Mouse (Mus musculus): ENCODE measurements around the gene Map3k9.

Gene Map3k9

GRCm38 (mm10) chr12:81712618-81713017 lies 68.4 kb downstream of the Map3k9 start:
- DNase-seq (ENCODE audit: low spot score): no peak

- no peak for DNase-seq (ENCODE audit: low spot score)
Observed at GRCm38 (mm10) chr12:81702903-81703302, 78.1 kb downstream of the Map3k9 start.

- DNase-seq (ENCODE audit: low spot score): no peak
Observed at GRCm38 (mm10) chr12:81698011-81698410, 83.0 kb downstream of the Map3k9 start.

- no peak for DNase-seq (ENCODE audit: low spot score)
Observed at GRCm38 (mm10) chr12:81691177-81691730, 89.7 kb downstream of the Map3k9 start.

- DNase-seq (ENCODE audit: low spot score): no peak
Observed at GRCm38 (mm10) chr12:81690751-81691150, 90.2 kb downstream of the Map3k9 start.

- no peak for DNase-seq (ENCODE audit: low spot score)
Observed at GRCm38 (mm10) chr12:81690111-81690510, 90.9 kb downstream of the Map3k9 start.

- no peak for DNase-seq (ENCODE audit: low spot score)
Observed at GRCm38 (mm10) chr12:81689505-81690056, 91.4 kb downstream of the Map3k9 start.

GRCm38 (mm10) chr12:81688537-81688936 lies 92.4 kb downstream of the Map3k9 start:
- no peak for DNase-seq (ENCODE audit: low spot score)

- no peak for DNase-seq (ENCODE audit: low spot score)
Observed at GRCm38 (mm10) chr12:81687873-81688272, 93.1 kb downstream of the Map3k9 start.

- no peak for DNase-seq (ENCODE audit: low spot score)
Observed at GRCm38 (mm10) chr12:81686406-81687117, 94.4 kb downstream of the Map3k9 start.

GRCm38 (mm10) chr12:81685981-81686380 lies 95.0 kb downstream of the Map3k9 start:
- DNase-seq (ENCODE audit: low spot score): no peak

GRCm38 (mm10) chr12:81684096-81684495 lies 96.9 kb downstream of the Map3k9 start:
- DNase-seq (ENCODE audit: low spot score): no peak

GRCm38 (mm10) chr12:81683395-81683794 lies 97.6 kb downstream of the Map3k9 start:
- DNase-seq (ENCODE audit: low spot score): no peak

- no peak for DNase-seq (ENCODE audit: low spot score)
Observed at GRCm38 (mm10) chr12:81679807-81680529, 101.0 kb downstream of the Map3k9 start.

- DNase-seq (ENCODE audit: low spot score): no peak
Observed at GRCm38 (mm10) chr12:81675557-81675956, 105.4 kb downstream of the Map3k9 start.

Measured in layer of hippocampus, adult 11-12 months (tissue).